ENCODE assay signal across 17 mouse cellular contexts in genomic region chr10:80968106-80968505, GRCm38 (mm10). TPM values are rescaled to one million over a fixed set of nuclear protein-coding genes. Genes with fewer than 3 reads are reported as not detected.
DNase-seq lines count a peak whose midpoint lies in the region; TF ChIP-seq lines count a peak whose summit lies in the region.
"Had no signal": no experiment of that assay in that cellular context is flagged by ENCODE, and none has a peak within 500 bp of the region (broad histone marks: within the 10 kb centered on the region; RNA-seq: fewer than 3 reads in every experiment).

No protein-coding gene starts in this region.

- in situ Hi-C loops in CH12.LX (cut with MboI; ENCODE audit: low pct_ligation_motif_present, low pct_unique_long_range_greater_than_20kb, low sequenced_read_pairs) = loop anchor here (5.0 kb wide), 1 partner anchor 36 kb away; the partner anchor contains the start of gene Gadd45b

- no peaks in the 10 kb centered on the region for H3K27me3 ChIP-seq in CH12.LX (replicated peaks)
- H3K27me3 ChIP-seq: Patski had no signal

- H3K4me1 ChIP-seq in CH12.LX (ENCODE audit: control insufficient read depth in 1 of 2, insufficient read depth in 2 of 2) = peaks cover 47 to 69% of the 10 kb centered on the region in 2 experiments
- peaks cover 54% of the 10 kb centered on the region for H3K4me1 ChIP-seq in bone marrow macrophage, adult 2 months (ENCODE audit: control insufficient read depth, insufficient read depth, low read length)

- no peaks in the 10 kb centered on the region for H3K36me3 ChIP-seq in CH12.LX (replicated peaks in 1 of 2; ENCODE audit: control insufficient read depth in 1 of 2, insufficient read depth in 1 of 2, low read length in 1 of 2)
- H3K36me3 ChIP-seq: G1E had no signal

- peak; percentile 51; the same call in 1 of the 2 replicates for TF ChIP-seq EP300 in CH12.LX (IDR thresholded peaks at IDR 0.05; ENCODE audit: low read length)

- no peak for TF ChIP-seq RAD21 in CH12.LX (IDR thresholded peaks at IDR 0.05; ENCODE audit: low read depth, low read length)

- no peaks in the 10 kb centered on the region for H3K79me2 ChIP-seq in CH12.LX (replicated peaks; ENCODE audit: control insufficient read depth, extremely low read depth, insufficient read depth, poor library complexity, severe bottlenecking)

- dilution Hi-C loops in CH12.LX (cut with MboI; ENCODE audit: extremely low pct_ligation_motif_present, extremely low pct_unique_long_range_greater_than_20kb, low sequenced_read_pairs) = no loop called here

- H3K9me3 ChIP-seq in CH12.LX (replicated peaks; ENCODE audit: low read length) = peaks cover 5% of the 10 kb centered on the region
- H3K9me3 ChIP-seq: G1E had no signal

- no peak overlapping the region for H3K4me2 ChIP-seq in CH12.LX (ENCODE audit: insufficient read depth, low read depth, poor library complexity, severe bottlenecking)

- TF ChIP-seq CTCF in CH12.LX (conservative IDR thresholded peaks at IDR 0.05 in 1 of 2, IDR thresholded peaks at IDR 0.05 in 1 of 2; ENCODE audit: low read depth in 2 of 2, low read length in 2 of 2) = no peak
- TF ChIP-seq CTCF in bone marrow macrophage, adult 2 months (IDR thresholded peaks at IDR 0.05; ENCODE audit: low read depth, low read length) = no peak

- DNase-seq in CH12.LX (ENCODE audit: extremely low read depth) = no peak
- no peak for DNase-seq in kidney, postnatal 36 days
- no peak for DNase-seq in kidney, postnatal 4 days
- DNase-seq: adrenal gland, adult 8-10 months; adrenal gland, postnatal 10 days; adrenal gland, postnatal 25 days; cerebellum, adult 11 months; cerebellum, adult 11-12 months; cerebellum, adult 18-20 months; cerebellum, adult 2 months; cerebellum, adult 8-10 months had no signal

- H3K9ac ChIP-seq in CH12.LX (ENCODE audit: insufficient read depth, low read depth) = no peak overlapping the region

- TF ChIP-seq POLR2A in CH12.LX (IDR thresholded peaks at IDR 0.05; ENCODE audit: low read depth, low read length) = no peak
- no peak for TF ChIP-seq POLR2A in bone marrow macrophage, adult 2 months (IDR thresholded peaks at IDR 0.05; ENCODE audit: borderline replicate concordance, low read depth, low read length)

- H3K27ac ChIP-seq in CH12.LX (ENCODE audit: insufficient read depth, low read depth) = peak overlapping the region; percentile 97
- H3K27ac ChIP-seq in bone marrow macrophage, adult 2 months (ENCODE audit: insufficient read depth, low read depth, low read length) = peak overlapping the region; percentile 84

- no peak overlapping the region for H3K4me3 ChIP-seq in CH12.LX (replicated peaks in 1 of 3; ENCODE audit: low read depth in 2 of 3, low read length in 2 of 3, poor library complexity in 1 of 3)
- no peak overlapping the region for H3K4me3 ChIP-seq in bone marrow macrophage, adult 2 months (ENCODE audit: insufficient read depth, low read length)

TF ChIP-seq in CH12.LX, 34 proteins besides CTCF, POLR2A, EP300 and RAD21:
- TF ChIP-seq CHD1 (IDR thresholded peaks at IDR 0.05; ENCODE audit: low read depth, low read length) (0 out of 2 replicates have a peak, but pooled peaks have one; percentile 5), UBTF (IDR thresholded peaks at IDR 0.05; ENCODE audit: low read depth, low read length) (0 out of 2 replicates have a peak, but pooled peaks have one; percentile 24), MYC (IDR thresholded peaks at IDR 0.05; ENCODE audit: low read depth, low read length) (0 out of 2 replicates have a peak, but pooled peaks have one; percentile 47), KAT2A (IDR thresholded peaks at IDR 0.05; ENCODE audit: insufficient replicate concordance, low read length) (no peak), ZMIZ1 (IDR thresholded peaks at IDR 0.05; ENCODE audit: low read depth, low read length) (0 out of 2 replicates have a peak, but pooled peaks have one; percentile 32), POLR2AphosphoS2 (IDR thresholded peaks at IDR 0.05; ENCODE audit: low read depth, low read length) (no peak), ETS1 (conservative IDR thresholded peaks at IDR 0.05; ENCODE audit: low read depth, low read length) (peak; percentile 51), TCF12 (IDR thresholded peaks at IDR 0.05; ENCODE audit: low read depth, low read length) (peak; percentile 24; the same call in 1 of the 2 replicates), JUN (IDR thresholded peaks at IDR 0.05; ENCODE audit: insufficient read depth, low read depth, low read length) (no peak; the same call in 1 of the 2 replicates), RCOR1 (conservative IDR thresholded peaks at IDR 0.05; ENCODE audit: low read depth, low read length) (0 out of 2 replicates have a peak, but pooled peaks have one; percentile 45), ZNF384 (IDR thresholded peaks at IDR 0.05; ENCODE audit: low read depth, low read length) (no peak), ELF1 (IDR thresholded peaks at IDR 0.05; ENCODE audit: low read depth, low read length) (0 out of 2 replicates have a peak, but pooled peaks have one; percentile 25), NELFE (IDR thresholded peaks at IDR 0.05; ENCODE audit: low read depth, low read length) (peak; percentile 31; the same call in 1 of the 2 replicates), JUND (conservative IDR thresholded peaks at IDR 0.05; ENCODE audit: low read depth, low read length) (no peak), USF1 (IDR thresholded peaks at IDR 0.05; ENCODE audit: low read depth, low read length) (peak; percentile 49), SMC3 (IDR thresholded peaks at IDR 0.05; ENCODE audit: low read depth, low read length) (no peak), GABPA (IDR thresholded peaks at IDR 0.05; ENCODE audit: insufficient replicate concordance, low read depth, low read length) (no peak), MEF2A (IDR thresholded peaks at IDR 0.05; ENCODE audit: borderline replicate concordance, low read depth, low read length) (peak; percentile 46; the same call in 1 of the 2 replicates), BHLHE40 (IDR thresholded peaks at IDR 0.05; ENCODE audit: low read depth, low read length) (peak; percentile 90), IRF4 (IDR thresholded peaks at IDR 0.05; ENCODE audit: low read depth, low read length) (0 out of 2 replicates have a peak, but pooled peaks have one; percentile 28), MAX (IDR thresholded peaks at IDR 0.05; ENCODE audit: low read length) (peak; percentile 80)

RNA-seq across cellular contexts. Expression of gene Gadd45b, which starts 38.2 kb away (rescaled TPM):
- total RNA-seq in CH12.LX (2012; rRNA removed) = 36.2 and 52.5 TPM in 2 replicates
- total RNA-seq in CH12.LX (2014; rRNA removed) = 19.3 and 24.4 TPM in 2 replicates
- 14.9 and 16.4 TPM in 2 replicates for polyA plus RNA-seq in CH12.LX (2012; ENCODE audit: insufficient read length, low read depth)
- 15.8 and 20.9 TPM in 2 replicates for polyA plus RNA-seq in bone marrow macrophage, adult 2 months (2012; ENCODE audit: insufficient read depth, insufficient read length, missing spikeins)

RNA-seq across cellular contexts. Expression of gene Gng7, which starts 46.6 kb away (rescaled TPM):
- total RNA-seq in CH12.LX (2012; rRNA removed) (0.46 and 0.47 TPM in 2 replicates), CH12.LX (2014; rRNA removed) (not detected in 2 replicates)
- 0.24 and 0.68 TPM in 2 replicates for polyA plus RNA-seq in CH12.LX (2012; ENCODE audit: insufficient read length, low read depth)
- 3.5 and 4.6 TPM in 2 replicates for polyA plus RNA-seq in bone marrow macrophage, adult 2 months (2012; ENCODE audit: insufficient read depth, insufficient read length, missing spikeins)
- polyA plus RNA-seq: activated CD4-positive, CD25-positive, alpha-beta regulatory T cell, adult 4 months had no signal

RNA-seq across cellular contexts. Expression of gene Lmnb2, which starts 50.1 kb away (rescaled TPM):
- total RNA-seq in CH12.LX (2012; rRNA removed) (23.6 and 25.8 TPM in 2 replicates), CH12.LX (2014; rRNA removed) (22.2 and 23.7 TPM in 2 replicates)
- 20.7 and 23.6 TPM in 2 replicates for polyA plus RNA-seq in CH12.LX (2012; ENCODE audit: insufficient read length, low read depth)
- 18.9 and 19.5 TPM in 2 replicates for polyA plus RNA-seq in bone marrow macrophage, adult 2 months (2012; ENCODE audit: insufficient read depth, insufficient read length, missing spikeins)

RNA-seq across cellular contexts. Expression of gene Diras1, which starts 57.4 kb away (rescaled TPM):
- not detected in 2 replicates for total RNA-seq in CH12.LX (2012; rRNA removed)
- total RNA-seq in CH12.LX (2014; rRNA removed) = not detected in 2 replicates
- not detected in 2 replicates for polyA plus RNA-seq in CH12.LX (2012; ENCODE audit: insufficient read length, low read depth)
- not detected in 2 replicates for polyA plus RNA-seq in bone marrow macrophage, adult 2 months (2012; ENCODE audit: insufficient read depth, insufficient read length, missing spikeins)
- total RNA-seq: MEL had no signal
- polyA plus RNA-seq: CD4-positive, CD25-positive, alpha-beta regulatory T cell, adult 4 months had no signal
